Mouse (Mus musculus) embryonic stem cell, embryonic (primary cell): ENCODE data around the gene Rnf103.

ENCODE experiments used
- CTCF ChIA-PET, 4 experiments: fragments of 300-600 bp in 2 of 4; fragments of 350-600 bp in 2 of 4; sonication (Branson Sonifier 250); formaldehyde crosslinking; loops; one replicate each; lab custom pipeline; 2022; ENCODE audit warnings: inconsistent platforms in 2 of 4; lab: Charles Lee
- POLR2A ChIA-PET, 4 experiments: fragments of 300-600 bp in 2 of 4; fragments of 350-600 bp in 2 of 4; sonication (Branson Sonifier 250); formaldehyde crosslinking; loops; one replicate each; lab custom pipeline; 2022; ENCODE audit warnings: antibody characterized with exemption in 4 of 4, inconsistent platforms in 1 of 4; lab: Charles Lee

Rnf103 gene

GRCm38 (mm10) chr6:71485246-71485645 is 8.4 kb upstream of the Rnf103 start:
- POLR2A ChIA-PET = interaction anchor here in 2 of 4 experiments (1.0 to 1.6 kb wide), 2 partner anchors 9 kb away, joined by 3 to 4 read pairs; no protein-coding TSS in a partner anchor
- CTCF ChIA-PET = no interaction called here

GRCm38 (mm10) chr6:71486226-71486625 is 7.5 kb upstream of the Rnf103 start:
- CTCF ChIA-PET = no interaction called here
- POLR2A ChIA-PET = no interaction called here

- ChIA-PET POLR2A (interaction anchor here in 1 of 4 experiments (0.6 kb wide), 1 partner anchor 47 kb away, joined by 4 read pairs; no protein-coding TSS in a partner anchor), CTCF (no interaction called here)
Measured at GRCm38 (mm10) chr6:71486867-71487266, 6.8 kb upstream of the Rnf103 start.

- CTCF ChIA-PET = interaction anchor here in 2 of 4 experiments (0.6 kb wide), 2 partner anchors 193 to 677 kb away, joined by 3 read pairs; no protein-coding TSS in a partner anchor
- POLR2A ChIA-PET = interaction anchor here (0.5 to 1.6 kb wide), 10 partner anchors 44 to 680 kb away, joined by 3 to 7 read pairs (median 4); partner anchors contain the start of genes Chmp3 (in 1 of the 4) and Immt (in 1 of the 4)
Measured at GRCm38 (mm10) chr6:71487966-71488365, 5.7 kb upstream of the Rnf103 start.

GRCm38 (mm10) chr6:71492136-71492535 is 1.6 kb upstream of the Rnf103 start:
- CTCF ChIA-PET = no interaction called here
- POLR2A ChIA-PET = no interaction called here

GRCm38 (mm10) chr6:71492756-71493674 is 679 bp upstream of the Rnf103 start:
- POLR2A ChIA-PET = interaction anchor here in 2 of 4 experiments (0.6 to 3.5 kb wide), 5 partner anchors 13 to 630 kb away, joined by 3 to 26 read pairs (median 7); partner anchors contain the start of genes Chmp3 (in 2 of the 2) and Krcc1 (in 1 of the 2)
- CTCF ChIA-PET = no interaction called here

GRCm38 (mm10) chr6:71494341-71495020 is 787 bp downstream of the Rnf103 start:
- POLR2A ChIA-PET = interaction anchor here in 3 of 4 experiments (0.5 to 3.5 kb wide), 47 partner anchors 8 to 1040 kb away, joined by 3 to 29 read pairs (median 3); partner anchors contain the start of genes Chmp3 (in 3 of the 3), Kdm3a (in 2 of the 3), Krcc1 (in 2 of the 3) and Rmnd5a (in 2 of the 3)
- CTCF ChIA-PET = interaction anchor here in 3 of 4 experiments (0.5 to 1.3 kb wide), 7 partner anchors 9 to 682 kb away, joined by 3 to 4 read pairs (median 3); partner anchors contain the start of gene Rmnd5a (in 2 of the 3)

GRCm38 (mm10) chr6:71500575-71500974 is 6.9 kb downstream of the Rnf103 start:
- CTCF ChIA-PET = no interaction called here
- POLR2A ChIA-PET = no interaction called here

- ChIA-PET CTCF (interaction anchor here in 1 of 4 experiments (0.6 kb wide), 1 partner anchor 722 kb away, joined by 3 read pairs; no protein-coding TSS in a partner anchor), POLR2A (interaction anchor here in 2 of 4 experiments (1.0 to 2.2 kb wide), 2 partner anchors 8 to 9 kb away, joined by 3 to 14 read pairs; partner anchors contain the start of gene Rnf103 (in 1 of the 2))
Measured at GRCm38 (mm10) chr6:71503001-71503400, 9.3 kb downstream of the Rnf103 start.

- ChIA-PET CTCF (interaction anchor here in 1 of 4 experiments (0.6 kb wide), 1 partner anchor 9 kb away, joined by 3 read pairs; no protein-coding TSS in a partner anchor), POLR2A (interaction anchor here in 1 of 4 experiments (1.1 to 2.2 kb wide), 2 partner anchors 9 to 29 kb away, joined by 3 to 14 read pairs; partner anchors contain the start of gene Rnf103)
Measured at GRCm38 (mm10) chr6:71503670-71504069, 10.0 kb downstream of the Rnf103 start.

GRCm38 (mm10) chr6:71504091-71504490 is 10.4 kb downstream of the Rnf103 start:
- POLR2A ChIA-PET = interaction anchor here in 1 of 4 experiments (1.1 to 2.2 kb wide), 2 partner anchors 10 to 29 kb away, joined by 3 to 14 read pairs; partner anchors contain the start of gene Rnf103
- CTCF ChIA-PET = interaction anchor here in 1 of 4 experiments (0.6 kb wide), 1 partner anchor 9 kb away, joined by 3 read pairs; no protein-coding TSS in a partner anchor

- ChIA-PET CTCF (interaction anchor here in 1 of 4 experiments (0.6 kb wide), 1 partner anchor 167 kb away, joined by 3 read pairs; no protein-coding TSS in a partner anchor), POLR2A (interaction anchor here in 1 of 4 experiments (1.4 kb wide), 1 partner anchor 11 kb away, joined by 6 read pairs; no protein-coding TSS in a partner anchor)
Measured at GRCm38 (mm10) chr6:71505671-71506070, 12.0 kb downstream of the Rnf103 start.

- ChIA-PET CTCF (no interaction called here), POLR2A (no interaction called here)
Measured at GRCm38 (mm10) chr6:71519476-71519875, 25.8 kb downstream of the Rnf103 start.

GRCm38 (mm10) chr6:71525556-71525955 is 31.9 kb downstream of the Rnf103 start:
- POLR2A ChIA-PET = interaction anchor here in 1 of 4 experiments (0.6 to 5.9 kb wide), 2 partner anchors 18 to 209 kb away, joined by 5 to 43 read pairs; partner anchors contain the start of gene Chmp3

GRCm38 (mm10) chr6:71527056-71527455 is 33.4 kb downstream of the Rnf103 start:
- CTCF ChIA-PET = interaction anchor here in 2 of 4 experiments (0.5 to 0.6 kb wide), 2 partner anchors 883 to 1008 kb away, joined by 4 to 8 read pairs; no protein-coding TSS in a partner anchor
- POLR2A ChIA-PET = interaction anchor here in 2 of 4 experiments (0.8 to 5.9 kb wide), 5 partner anchors 16 to 106 kb away, joined by 3 to 43 read pairs (median 10); partner anchors contain the start of genes Chmp3 (in 2 of the 2) and Kdm3a (in 1 of the 2)

More at GRCm38 (mm10) chr6:71525556-71525955, 31.9 kb downstream of the Rnf103 start:
- CTCF ChIA-PET = no interaction called here

GRCm38 (mm10) chr6:71527826-71528225 is 34.1 kb downstream of the Rnf103 start:
- ChIA-PET POLR2A (interaction anchor here in 3 of 4 experiments (0.8 to 5.9 kb wide), 6 partner anchors 15 to 105 kb away, joined by 3 to 43 read pairs (median 6); partner anchors contain the start of genes Chmp3 (in 2 of the 3) and Kdm3a (in 1 of the 3)), CTCF (interaction anchor here in 2 of 4 experiments (0.5 to 0.6 kb wide), 2 partner anchors 882 to 1007 kb away, joined by 4 to 8 read pairs; no protein-coding TSS in a partner anchor)

GRCm38 (mm10) chr6:71530176-71530575 is 36.5 kb downstream of the Rnf103 start:
- POLR2A ChIA-PET = interaction anchor here in 3 of 4 experiments (0.6 to 5.9 kb wide), 7 partner anchors 13 to 134 kb away, joined by 4 to 43 read pairs (median 6); partner anchors contain the start of genes Chmp3 (in 3 of the 3) and Rnf103 (in 1 of the 3)
- CTCF ChIA-PET = no interaction called here
